Mouse (Mus musculus) spleen, adult 2 months (tissue): ENCODE results near the gene 4931406P16Rik. TPM values are rescaled to one million over a fixed set of nuclear protein-coding genes. Genes with fewer than 3 reads are reported as not detected.

Source experiments
- DNase-seq, 2 experiments: peaks; one replicate each; pipeline versions ENCODE4 v3.0.0 to v3.0.0-alpha.2; 2012 to 2021; ENCODE audit warnings: low spot score in 2 of 2, low read depth in 1 of 2
- H3K27ac ChIP-seq: fragments of 200-500 bp; 2 replicates; pipeline ENCODE4 v1.5.1; 2012; ENCODE audit warnings: low read length, inconsistent platforms; ENCODE audit not compliant: insufficient read depth
- H3K27me3 ChIP-seq: fragments of 200-500 bp; 2 replicates; pipeline ENCODE4 v1.6.1; 2012; ENCODE audit warnings: mild to moderate bottlenecking, moderate library complexity, low read length, inconsistent platforms; ENCODE audit not compliant: control insufficient read depth, insufficient read depth
- H3K36me3 ChIP-seq: fragments of 200-500 bp; 2 replicates; pipeline ENCODE4 v1.6.1; 2012; ENCODE audit warnings: mild to moderate bottlenecking, low read length, inconsistent platforms; ENCODE audit not compliant: control insufficient read depth, insufficient read depth
- H3K4me1 ChIP-seq: fragments of 200-500 bp; 2 replicates; pipeline ENCODE4 v1.6.1; 2011; ENCODE audit warnings: inconsistent platforms; ENCODE audit not compliant: control insufficient read depth, insufficient read depth, insufficient read length
- H3K4me3 ChIP-seq: fragments of 200-500 bp; 2 replicates; pipeline ENCODE4 v1.5.1; 2011; ENCODE audit warnings: mild to moderate bottlenecking, inconsistent platforms; ENCODE audit not compliant: insufficient read depth, insufficient read length; ENCODE audit errors: extremely low read depth
- CTCF ChIP-seq: fragments of 200-500 bp; IDR thresholded peaks from 2 replicates; pipeline ENCODE4 v1.5.1; 2011; ENCODE audit warnings: mild to moderate bottlenecking, inconsistent platforms; ENCODE audit not compliant: insufficient read depth, insufficient read length, insufficient replicate concordance; ENCODE audit errors: extremely low read depth
- POLR2A ChIP-seq: fragments of 200-500 bp; IDR thresholded peaks from 2 replicates; pipeline ENCODE4 v1.6.1; 2011; ENCODE audit warnings: low read depth, low read length, inconsistent platforms
- WGBS: fragments of 180-500 bp; shearing (Covaris S2); methylation state at CpG from one replicate; pipeline ENCODE4 v1.1.7; 2018; 5-methylcytosine and 5-hydroxymethylcytosine counted together
- polyA plus RNA-seq: library from polyadenylated mRNA; depleted of rRNA; stranded (reverse); fragments of >200 nt; gene quantifications from 2 replicates; pipeline ENCODE4 v1.2.3, GENCODE M21; 2012

The 4931406P16Rik gene
- polyA plus RNA-seq, 1 experiment: 22.9 TPM

- H3K4me3 ChIP-seq: no peak overlapping the region
- TF ChIP-seq CTCF (no peak), POLR2A (no peak)
Observed at GRCm38 (mm10) chr7:34272465-34272864, 40.9 kb downstream of the 4931406P16Rik start.

GRCm38 (mm10) chr7:34268463-34268862 lies 44.9 kb downstream of the 4931406P16Rik start:
- 93% methylated on average over 1 of the region's 1 CpGs for WGBS

More at GRCm38 (mm10) chr7:34272465-34272864, 40.9 kb downstream of the 4931406P16Rik start:
- DNase-seq: peak in 1 of 2 experiments; percentile 7
- Histone ChIP-seq H3K4me1 (no peaks in the 10 kb centered on the region; the same call in 1 of the 2 replicates), H3K36me3 (no peaks in the 10 kb centered on the region; the same call in 1 of the 2 replicates), H3K27me3 (no peaks in the 10 kb centered on the region), H3K27ac (no peak overlapping the region)
- WGBS: 58% methylated on average over 4 of the region's 4 CpGs

GRCm38 (mm10) chr7:34266421-34266820 lies 46.9 kb downstream of the 4931406P16Rik start:
- TF ChIP-seq POLR2A: no peak
- TF ChIP-seq CTCF: no peak
- Histone ChIP-seq H3K4me3 (no peak overlapping the region), H3K27ac (no peak overlapping the region), H3K4me1 (0 out of 2 replicates have a peak, but pooled peaks cover 2% of the 10 kb centered on the region), H3K27me3 (no peaks in the 10 kb centered on the region), H3K36me3 (peaks cover 7% of the 10 kb centered on the region)
- no peak for DNase-seq

More at GRCm38 (mm10) chr7:34268463-34268862, 44.9 kb downstream of the 4931406P16Rik start:
- Histone ChIP-seq H3K4me1 (peaks cover 2% of the 10 kb centered on the region; the same call in 1 of the 2 replicates), H3K27ac (no peak overlapping the region), H3K27me3 (no peaks in the 10 kb centered on the region), H3K36me3 (peaks cover 1% of the 10 kb centered on the region; the same call in 1 of the 2 replicates), H3K4me3 (no peak overlapping the region)
- DNase-seq: no peak
- TF ChIP-seq CTCF: no peak

- H3K4me1 ChIP-seq: 0 out of 2 replicates have a peak, but pooled peaks cover 2% of the 10 kb centered on the region
- peaks cover 7% of the 10 kb centered on the region for H3K36me3 ChIP-seq
- 40% methylated on average over 5 of the region's 5 CpGs for WGBS
- H3K27me3 ChIP-seq: no peaks in the 10 kb centered on the region
- peak; percentile 26 to 51 for DNase-seq
- H3K4me3 ChIP-seq: no peak overlapping the region
- H3K27ac ChIP-seq: no peak overlapping the region
- peak; percentile 30; the same call in 1 of the 2 replicates for TF ChIP-seq CTCF
- TF ChIP-seq POLR2A: no peak
Observed at GRCm38 (mm10) chr7:34265876-34266346, 47.4 kb downstream of the 4931406P16Rik start.

GRCm38 (mm10) chr7:34263437-34263836 lies 49.9 kb downstream of the 4931406P16Rik start:
- H3K36me3 ChIP-seq: peaks cover 11% of the 10 kb centered on the region
- no peak for DNase-seq
- no peak overlapping the region for H3K4me3 ChIP-seq
- no peaks in the 10 kb centered on the region for H3K27me3 ChIP-seq
- no peak overlapping the region for H3K27ac ChIP-seq
- 0 out of 2 replicates have a peak, but pooled peaks cover 2% of the 10 kb centered on the region for H3K4me1 ChIP-seq
- 95% methylated on average over 5 of the region's 5 CpGs for WGBS
- TF ChIP-seq CTCF (no peak), POLR2A (no peak)

- WGBS: 98% methylated on average over 1 of the region's 1 CpGs
- no peaks in the 10 kb centered on the region for H3K4me1 ChIP-seq
- H3K4me3 ChIP-seq: no peak overlapping the region
- DNase-seq: no peak
- no peaks in the 10 kb centered on the region for H3K27me3 ChIP-seq
- no peak overlapping the region for H3K27ac ChIP-seq
- H3K36me3 ChIP-seq: peaks cover 30% of the 10 kb centered on the region
- TF ChIP-seq CTCF (no peak), POLR2A (no peak)
Observed at GRCm38 (mm10) chr7:34258407-34258806, 54.9 kb downstream of the 4931406P16Rik start.

GRCm38 (mm10) chr7:34257279-34257678 lies 56.1 kb downstream of the 4931406P16Rik start:
- no peaks in the 10 kb centered on the region for H3K27me3 ChIP-seq
- H3K4me1 ChIP-seq: no peaks in the 10 kb centered on the region
- H3K4me3 ChIP-seq: no peak overlapping the region
- no peak for TF ChIP-seq POLR2A
- no peak for TF ChIP-seq CTCF
- H3K27ac ChIP-seq: no peak overlapping the region
- 92% methylated on average over 9 of the region's 9 CpGs for WGBS
- peaks cover 27% of the 10 kb centered on the region for H3K36me3 ChIP-seq
- no peak for DNase-seq
